Mouse (Mus musculus) embryonic facial prominence, embryonic 13.5 days (tissue): Measurements from ENCODE around the gene Abr. TPM values are rescaled to one million over a fixed set of nuclear protein-coding genes. Genes with fewer than 3 reads are reported as not detected.

Source experiments
- ATAC-seq: fragments of 200-750 bp; cut with Nextera tagmentation; 2 replicates; pipeline ENCODE4 v1.8.0; 2017; ENCODE audit warnings: low read depth; ENCODE audit not compliant: insufficient number of reproducible peaks, insufficient read depth, low FRiP score, low TSS enrichment
- H3K27ac ChIP-seq: fragments of 300-500 bp; sonication (generic); 2 replicates; pipeline ENCODE4 v1.5.1; 2015; ENCODE audit warnings: moderate library complexity, mild to moderate bottlenecking, inconsistent platforms
- H3K27me3 ChIP-seq: fragments of 300-500 bp; sonication (generic); 2 replicates; pipeline ENCODE4 v1.6.1; 2015; ENCODE audit warnings: mild to moderate bottlenecking, inconsistent platforms
- H3K36me3 ChIP-seq: fragments of 300-500 bp; sonication (generic); 2 replicates; pipeline ENCODE4 v1.6.1; 2015; ENCODE audit warnings: mild to moderate bottlenecking, inconsistent platforms
- H3K4me1 ChIP-seq: fragments of 300-500 bp; sonication (generic); 2 replicates; pipeline ENCODE4 v1.6.1; 2015; ENCODE audit warnings: inconsistent platforms
- H3K4me2 ChIP-seq: fragments of 300-500 bp; sonication (generic); 2 replicates; pipeline ENCODE4 v1.6.1; 2015; ENCODE audit warnings: moderate library complexity, mild to moderate bottlenecking, inconsistent platforms
- H3K4me3 ChIP-seq: fragments of 300-500 bp; sonication (generic); 2 replicates; pipeline ENCODE4 v1.5.1; 2015; ENCODE audit warnings: mild to moderate bottlenecking, inconsistent platforms
- H3K9ac ChIP-seq: fragments of 300-500 bp; sonication (generic); 2 replicates; pipeline ENCODE4 v1.6.1; 2015; ENCODE audit warnings: mild to moderate bottlenecking, inconsistent platforms
- H3K9me3 ChIP-seq: fragments of 300-500 bp; sonication (generic); 2 replicates; pipeline ENCODE4 v1.6.1; 2016; ENCODE audit warnings: inconsistent platforms
- WGBS: fragments of 180-500 bp; shearing (Covaris S2); methylation state at CpG from one replicate; pipeline ENCODE4 v1.1.7; 2015; ENCODE audit warnings: mixed read lengths; 5-methylcytosine and 5-hydroxymethylcytosine counted together
- polyA plus RNA-seq: library from polyadenylated mRNA; unstranded; fragments of >200 nt; fragmentation: Nextera tagmentation; extraction: Ambion mirVana; gene quantifications from 2 replicates; pipeline ENCODE4 v1.2.1, GENCODE M21; 2015

The Abr gene
- 35.5 and 39.1 TPM in 2 replicates for polyA plus RNA-seq

GRCm38 (mm10) chr11:76622152-76622565, at the start of gene Abr:
TSS of gene Abr (minus strand) at chr11:76622314.
- under 1% methylated on average over 31 of the region's 31 CpGs for WGBS
- H3K4me2 ChIP-seq: peak within 1 kb of the TSS; percentile 91
- H3K4me1 ChIP-seq: peaks cover 24% of the 10 kb centered on the region
- H3K9ac ChIP-seq: peak within 1 kb of the TSS; percentile 72
- no peaks in the 10 kb centered on the region for H3K9me3 ChIP-seq
- no peak within 1 kb of the TSS for H3K27ac ChIP-seq
- peaks cover 28% of the 10 kb centered on the region for H3K27me3 ChIP-seq
- no peak for ATAC-seq
- no peaks in the 10 kb centered on the region for H3K36me3 ChIP-seq
- H3K4me3 ChIP-seq: peak within 1 kb of the TSS; percentile 61

- Histone ChIP-seq H3K36me3 (no peaks in the 10 kb centered on the region), H3K27me3 (peaks cover 98% of the 10 kb centered on the region), H3K27ac (no peak overlapping the region), H3K4me3 (no peak overlapping the region), H3K9me3 (no peaks in the 10 kb centered on the region), H3K4me1 (peaks cover 12% of the 10 kb centered on the region), H3K4me2 (no peak overlapping the region), H3K9ac (no peak overlapping the region)
- ATAC-seq: no peak
- 6% methylated on average over 4 of the region's 4 CpGs for WGBS
Observed at GRCm38 (mm10) chr11:76667807-76668206, 45.7 kb upstream of the Abr start.

GRCm38 (mm10) chr11:76666002-76666649, 44.0 kb upstream of the Abr start:
- Histone ChIP-seq H3K27ac (no peak overlapping the region), H3K4me3 (peak overlapping the region; percentile 41), H3K4me1 (peaks cover 3% of the 10 kb centered on the region; the same call in 1 of the 2 replicates), H3K9ac (peak overlapping the region; percentile 64), H3K27me3 (peaks cover 81% of the 10 kb centered on the region), H3K9me3 (no peaks in the 10 kb centered on the region), H3K36me3 (no peaks in the 10 kb centered on the region), H3K4me2 (peak overlapping the region; percentile 71)
- no peak for ATAC-seq
- WGBS: 7% methylated on average over 35 of the region's 35 CpGs

GRCm38 (mm10) chr11:76661790-76662468, 39.8 kb upstream of the Abr start:
- H3K27ac ChIP-seq: no peak overlapping the region
- H3K9me3 ChIP-seq: no peaks in the 10 kb centered on the region
- peaks cover 41% of the 10 kb centered on the region for H3K27me3 ChIP-seq
- H3K9ac ChIP-seq: no peak overlapping the region
- ATAC-seq: no peak
- WGBS: 43% methylated on average over 7 of the region's 7 CpGs
- H3K36me3 ChIP-seq: no peaks in the 10 kb centered on the region
- H3K4me2 ChIP-seq: no peak overlapping the region
- H3K4me3 ChIP-seq: no peak overlapping the region
- H3K4me1 ChIP-seq: peaks cover 15% of the 10 kb centered on the region

- Histone ChIP-seq H3K36me3 (no peaks in the 10 kb centered on the region), H3K9me3 (no peaks in the 10 kb centered on the region), H3K27ac (no peak overlapping the region), H3K4me2 (no peak overlapping the region), H3K4me3 (no peak overlapping the region), H3K27me3 (peaks cover 15% of the 10 kb centered on the region), H3K4me1 (peaks cover 12% of the 10 kb centered on the region), H3K9ac (0 out of 2 replicates have a peak overlapping the region, but pooled peaks have one; percentile 27)
- 52% methylated on average over 14 of the region's 14 CpGs for WGBS
- ATAC-seq: no peak
Observed at GRCm38 (mm10) chr11:76659138-76659930, 37.2 kb upstream of the Abr start.

- Histone ChIP-seq H3K9me3 (no peaks in the 10 kb centered on the region), H3K9ac (no peak overlapping the region), H3K4me1 (peaks cover 12% of the 10 kb centered on the region), H3K27me3 (no peaks in the 10 kb centered on the region), H3K36me3 (no peaks in the 10 kb centered on the region), H3K4me2 (no peak overlapping the region), H3K4me3 (no peak overlapping the region), H3K27ac (no peak overlapping the region)
- ATAC-seq: no peak
- whole genome bisulfite sequencing: 19% methylated on average over 4 of the region's 4 CpGs
Observed at GRCm38 (mm10) chr11:76657450-76657970, 35.4 kb upstream of the Abr start.

- Histone ChIP-seq H3K9me3 (no peaks in the 10 kb centered on the region), H3K4me1 (peaks cover 12% of the 10 kb centered on the region), H3K4me3 (peak overlapping the region; percentile 28), H3K36me3 (no peaks in the 10 kb centered on the region), H3K9ac (0 out of 2 replicates have a peak overlapping the region, but pooled peaks have one; percentile 52), H3K4me2 (peak overlapping the region; percentile 55), H3K27me3 (no peaks in the 10 kb centered on the region), H3K27ac (no peak overlapping the region)
- ATAC-seq: no peak
- whole genome bisulfite sequencing: 5% methylated on average over 10 of the region's 10 CpGs
Observed at GRCm38 (mm10) chr11:76655106-76655505, 33.0 kb upstream of the Abr start.

- Histone ChIP-seq H3K9me3 (no peaks in the 10 kb centered on the region), H3K4me1 (no peaks in the 10 kb centered on the region), H3K36me3 (no peaks in the 10 kb centered on the region), H3K27me3 (no peaks in the 10 kb centered on the region), H3K4me2 (no peak overlapping the region), H3K27ac (no peak overlapping the region), H3K4me3 (no peak overlapping the region), H3K9ac (no peak overlapping the region)
- 49% methylated on average over 3 of the region's 3 CpGs for WGBS
- no peak for ATAC-seq
Observed at GRCm38 (mm10) chr11:76652838-76653334, 30.8 kb upstream of the Abr start.

- no peak overlapping the region for H3K4me2 ChIP-seq
Observed at GRCm38 (mm10) chr11:76650862-76651560, 28.9 kb upstream of the Abr start.

GRCm38 (mm10) chr11:76647500-76647899, 25.4 kb upstream of the Abr start:
- Histone ChIP-seq H3K4me3 (peak overlapping the region; percentile 13; the same call in 1 of the 2 replicates), H3K9me3 (no peaks in the 10 kb centered on the region), H3K36me3 (no peaks in the 10 kb centered on the region), H3K4me1 (peaks cover 31% of the 10 kb centered on the region), H3K27ac (no peak overlapping the region), H3K27me3 (no peaks in the 10 kb centered on the region), H3K4me2 (peak overlapping the region; percentile 55), H3K9ac (0 out of 2 replicates have a peak overlapping the region, but pooled peaks have one; percentile 23)
- 7% methylated on average over 9 of the region's 9 CpGs for WGBS
- ATAC-seq: no peak

More at GRCm38 (mm10) chr11:76650862-76651560, 28.9 kb upstream of the Abr start:
- no peak for ATAC-seq
- no peaks in the 10 kb centered on the region for H3K9me3 ChIP-seq
- no peak overlapping the region for H3K4me3 ChIP-seq
- peaks cover 10% of the 10 kb centered on the region for H3K4me1 ChIP-seq
- no peaks in the 10 kb centered on the region for H3K36me3 ChIP-seq
- WGBS: 60% methylated on average over 11 of the region's 14 CpGs
- no peak overlapping the region for H3K9ac ChIP-seq
- no peak overlapping the region for H3K27ac ChIP-seq
- H3K27me3 ChIP-seq: no peaks in the 10 kb centered on the region
